Mouse (Mus musculus) mesoderm, embryonic 11.5 days (tissue): Measurements from ENCODE around the gene Taf8.
"Not testable (repeated sequence)": the region's sequence is repeated elsewhere in the genome, so short reads cannot be mapped to it uniquely, and the experiment has no call there.

Experiments
- DNase-seq: peaks from one replicate; pipeline ENCODE4 v3.0.0-alpha.2; 2012; ENCODE audit warnings: low read depth, low spot score

Taf8 gene

GRCm38 (mm10) chr17:47518205-47518604, 16.1 kb upstream of the Taf8 start:
- DNase-seq = peak; percentile 65

GRCm38 (mm10) chr17:47516232-47516631, 14.1 kb upstream of the Taf8 start:
- DNase-seq = no peak

- DNase-seq = no peak
Observed at GRCm38 (mm10) chr17:47515180-47515844, 13.2 kb upstream of the Taf8 start.

- no peak for DNase-seq
Observed at GRCm38 (mm10) chr17:47512956-47513775, 11.1 kb upstream of the Taf8 start.

- DNase-seq = peak; percentile 95
Observed at GRCm38 (mm10) chr17:47511111-47512020, 9.3 kb upstream of the Taf8 start.

- DNase-seq = no peak
Observed at GRCm38 (mm10) chr17:47509031-47509705, 7.1 kb upstream of the Taf8 start.

GRCm38 (mm10) chr17:47508012-47508608, 6.0 kb upstream of the Taf8 start:
- peak; percentile 61 for DNase-seq

GRCm38 (mm10) chr17:47507523-47507922, 5.4 kb upstream of the Taf8 start:
- no peak for DNase-seq

GRCm38 (mm10) chr17:47506697-47507096, 4.6 kb upstream of the Taf8 start:
- no peak for DNase-seq

- no peak for DNase-seq
Observed at GRCm38 (mm10) chr17:47506042-47506441, 4.0 kb upstream of the Taf8 start.

- DNase-seq = no peak
Observed at GRCm38 (mm10) chr17:47505566-47505965, 3.5 kb upstream of the Taf8 start.

GRCm38 (mm10) chr17:47504941-47505346, 2.9 kb upstream of the Taf8 start, which contains the start of gene Ccnd3:
Gene Ccnd3, plus strand, starts transcription at chr17:47505051.
- DNase-seq = peak; percentile 41

- DNase-seq = no peak
Observed at GRCm38 (mm10) chr17:47504228-47504627, 2.1 kb upstream of the Taf8 start.

GRCm38 (mm10) chr17:47503689-47504088, 1.6 kb upstream of the Taf8 start:
- no peak for DNase-seq

GRCm38 (mm10) chr17:47502707-47503045, 584 bp upstream of the Taf8 start:
- DNase-seq = not testable (repeated sequence)

- DNase-seq = no peak
Observed at GRCm38 (mm10) chr17:47501531-47501930, 561 bp downstream of the Taf8 start.

- DNase-seq = no peak
Observed at GRCm38 (mm10) chr17:47494132-47494531, 8.0 kb downstream of the Taf8 start.

- no peak for DNase-seq
Observed at GRCm38 (mm10) chr17:47493653-47494052, 8.4 kb downstream of the Taf8 start.

- no peak for DNase-seq
Observed at GRCm38 (mm10) chr17:47492731-47493130, 9.4 kb downstream of the Taf8 start.

- no peak for DNase-seq
Observed at GRCm38 (mm10) chr17:47490791-47491190, 11.3 kb downstream of the Taf8 start.

GRCm38 (mm10) chr17:47485791-47486190, 16.3 kb downstream of the Taf8 start:
- no peak for DNase-seq
